Mouse (Mus musculus) G1E (cell line): Measurements from ENCODE around the gene Ksr1. TPM values are rescaled to one million over a fixed set of nuclear protein-coding genes. Genes with fewer than 3 reads are reported as not detected.

Experiments used
- ATAC-seq: 2 replicates; pipeline ENCODE4 v1.8.0; 2016; ENCODE audit warnings: mild to moderate bottlenecking; ENCODE audit not compliant: insufficient number of reproducible peaks, poor library complexity, low FRiP score, severe bottlenecking; ENCODE audit errors: extremely low read depth
- DNase-seq: peaks from one replicate; pipeline ENCODE4 v3.0.0; 2012; ENCODE audit warnings: low spot score
- H3K27me3 ChIP-seq: 2 replicates; pipeline ENCODE4 v1.6.1; 2012; ENCODE audit warnings: mild to moderate bottlenecking, low read length, inconsistent platforms; ENCODE audit not compliant: insufficient read depth
- H3K36me3 ChIP-seq: replicated peaks from 2 replicates; pipeline ENCODE3; 2012; ENCODE audit warnings: mild to moderate bottlenecking, inconsistent platforms
- H3K4me1 ChIP-seq: 2 replicates; pipeline ENCODE4 v1.6.1; 2012; ENCODE audit warnings: low read depth, low read length, inconsistent platforms, mixed read lengths; ENCODE audit not compliant: insufficient read depth
- H3K4me3 ChIP-seq: 2 replicates; pipeline ENCODE4 v1.5.1; 2012; ENCODE audit warnings: low read depth, mild to moderate bottlenecking, inconsistent platforms, low read length, moderate library complexity, mixed read lengths
- H3K9me3 ChIP-seq: replicated peaks from 2 replicates; pipeline ENCODE4 v1.6.1; 2012; ENCODE audit warnings: inconsistent platforms
- CTCF ChIP-seq: IDR thresholded peaks from 2 replicates; pipeline ENCODE4 v1.5.1; 2012; ENCODE audit warnings: low read depth, low read length, inconsistent platforms, mixed read lengths
- GATA1 ChIP-seq: IDR thresholded peaks from 2 replicates; pipeline ENCODE4 v1.6.1; 2012; ENCODE audit warnings: borderline replicate concordance, low read length, inconsistent platforms, mixed read lengths
- GATA2 ChIP-seq: IDR thresholded peaks from 2 replicates; pipeline ENCODE4 v1.6.1; 2012; ENCODE audit warnings: low read depth, low read length, inconsistent platforms, borderline replicate concordance
- POLR2AphosphoS5 ChIP-seq: IDR thresholded peaks from 2 replicates; pipeline ENCODE4 v1.6.1; 2012; ENCODE audit warnings: low read depth, low read length, inconsistent platforms; ENCODE audit not compliant: insufficient replicate concordance
- TAL1 ChIP-seq: conservative IDR thresholded peaks from 2 replicates; pipeline ENCODE4 v1.6.1; 2012; ENCODE audit warnings: low read depth, low read length, inconsistent platforms, mixed read lengths
- polyA plus RNA-seq: library from polyadenylated mRNA; stranded (reverse); fragments of >175 nt; gene quantifications from 2 replicates; pipeline ENCODE4 v1.2.3, GENCODE M21; 2012
- total RNA-seq, 2 experiments: library from RNA; stranded (forward) in 1 of 2; stranded (reverse) in 1 of 2; fragments of 200-1000 nt in 1 of 2; fragments of >200 nt in 1 of 2; fragmentation: Nextera tagmentation in 1 of 2; gene quantifications; 2 replicates each; pipeline ENCODE4 v1.2.3; 2014 to 2017

Ksr1 gene
- total and polyA plus RNA-seq, 3 experiments, result 3.3 to 9.0 (median 3.8) TPM

- Histone ChIP-seq H3K9me3 (no peaks in the 10 kb centered on the region), H3K36me3 (peaks cover 23% of the 10 kb centered on the region), H3K27me3 (no peaks in the 10 kb centered on the region), H3K4me3 (peak within 1 kb of the TSS; percentile 72), H3K4me1 (peaks cover 51% of the 10 kb centered on the region)
- ATAC-seq (peak; percentile 78), DNase-seq (peak; percentile 71)
- TF ChIP-seq TAL1, result no peak
- TF ChIP-seq POLR2AphosphoS5, result no peak
- TF ChIP-seq CTCF, result no peak
- no peak for TF ChIP-seq GATA2
- TF ChIP-seq GATA1, result no peak
These were observed 161.6 kb downstream of the Ksr1 start, which contains the start of gene Lgals9 for GRCm38 (mm10) chr11:78984483-78985177. Gene Lgals9 (minus strand): TSS chr11:78984946.

- no peak for DNase-seq
- TF ChIP-seq TAL1 (no peak), CTCF (no peak), GATA2 (no peak), GATA1 (no peak), POLR2AphosphoS5 (no peak)
- peak overlapping the region; percentile 72 for H3K4me3 ChIP-seq
- H3K27me3 ChIP-seq, result no peaks in the 10 kb centered on the region
- H3K4me1 ChIP-seq, result peaks cover 54% of the 10 kb centered on the region
- H3K36me3 ChIP-seq, result peaks cover 27% of the 10 kb centered on the region
- no peaks in the 10 kb centered on the region for H3K9me3 ChIP-seq
- no peak for ATAC-seq
These were observed 162.7 kb downstream of the Ksr1 start for GRCm38 (mm10) chr11:78983539-78983938.

GRCm38 (mm10) chr11:78982513-78983291 is 163.5 kb downstream of the Ksr1 start:
- ATAC-seq (no peak), DNase-seq (no peak)
- H3K36me3 ChIP-seq, result peaks cover 34% of the 10 kb centered on the region
- TF ChIP-seq TAL1 (no peak), POLR2AphosphoS5 (no peak), CTCF (no peak), GATA2 (no peak), GATA1 (no peak)
- H3K4me3 ChIP-seq, result peak overlapping the region; percentile 72
- H3K9me3 ChIP-seq, result no peaks in the 10 kb centered on the region
- H3K27me3 ChIP-seq, result no peaks in the 10 kb centered on the region
- H3K4me1 ChIP-seq, result peaks cover 61% of the 10 kb centered on the region

- no peak for ATAC-seq
- DNase-seq, result no peak
- H3K4me3 ChIP-seq, result no peak overlapping the region; the same call in 1 of the 2 replicates
- peaks cover 41% of the 10 kb centered on the region for H3K36me3 ChIP-seq
- H3K4me1 ChIP-seq, result peaks cover 63% of the 10 kb centered on the region
- H3K9me3 ChIP-seq, result no peaks in the 10 kb centered on the region
- no peaks in the 10 kb centered on the region for H3K27me3 ChIP-seq
- no peak for TF ChIP-seq GATA2
- no peak for TF ChIP-seq POLR2AphosphoS5
- TF ChIP-seq GATA1, result no peak
- no peak for TF ChIP-seq CTCF
- no peak for TF ChIP-seq TAL1
These were observed 164.2 kb downstream of the Ksr1 start for GRCm38 (mm10) chr11:78982042-78982441.

- Histone ChIP-seq H3K9me3 (no peaks in the 10 kb centered on the region), H3K27me3 (no peaks in the 10 kb centered on the region), H3K4me3 (no peak overlapping the region), H3K4me1 (peaks cover 64% of the 10 kb centered on the region), H3K36me3 (peaks cover 60% of the 10 kb centered on the region)
- TF ChIP-seq TAL1 (peak; percentile 54), GATA2 (no peak), POLR2AphosphoS5 (no peak), CTCF (no peak)
- ATAC-seq (peak; percentile 46; the same call in 1 of the 2 replicates), DNase-seq (no peak)
These were observed 166.0 kb downstream of the Ksr1 start for GRCm38 (mm10) chr11:78980083-78980634.

- ATAC-seq, result no peak
- Histone ChIP-seq H3K27me3 (no peaks in the 10 kb centered on the region), H3K4me3 (no peak overlapping the region), H3K9me3 (no peaks in the 10 kb centered on the region), H3K36me3 (peaks cover 73% of the 10 kb centered on the region), H3K4me1 (peaks cover 60% of the 10 kb centered on the region)
- no peak for TF ChIP-seq GATA1
- TF ChIP-seq POLR2AphosphoS5, result no peak
- no peak for TF ChIP-seq GATA2
- no peak for TF ChIP-seq CTCF
- no peak for TF ChIP-seq TAL1
- no peak for DNase-seq
These were observed 167.8 kb downstream of the Ksr1 start for GRCm38 (mm10) chr11:78978176-78979019.
